8 mouse cellular contexts compared by ENCODE assay signal in the genomic region with DNA sequence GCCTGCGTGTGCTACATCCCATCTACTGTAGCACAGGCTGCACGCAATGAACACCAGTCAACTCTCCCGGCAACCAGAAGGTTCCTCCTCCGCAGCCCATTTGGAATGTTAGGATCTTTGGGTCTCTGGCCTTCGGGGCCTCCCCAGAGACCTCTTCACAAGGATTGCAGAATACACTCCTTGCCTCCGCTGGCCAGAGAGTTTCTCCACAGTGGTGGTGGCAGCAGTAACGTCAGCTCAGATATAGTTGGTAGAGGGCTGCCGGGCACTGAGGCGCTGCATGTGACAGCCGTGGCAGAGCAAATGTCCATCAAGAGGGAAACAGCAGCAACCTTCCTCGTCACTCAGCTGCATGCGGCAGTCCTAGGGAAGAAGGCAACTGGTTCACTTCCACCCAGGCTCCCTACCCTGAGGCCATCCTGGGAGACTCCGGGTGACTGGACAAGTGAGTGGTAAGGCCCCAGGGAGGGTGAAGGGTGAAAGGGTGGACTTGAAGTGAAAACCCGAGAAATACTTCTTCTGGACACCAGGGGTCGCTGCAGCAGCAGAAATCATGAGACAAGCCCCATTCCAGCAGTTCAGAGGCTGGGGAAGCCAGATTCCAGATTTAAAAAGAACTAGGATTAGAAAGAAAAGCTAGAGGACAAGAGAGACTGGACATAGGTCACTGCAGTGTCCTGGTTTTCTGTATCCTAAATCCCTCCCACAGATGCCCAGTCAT. TPM values are rescaled to one million over a fixed set of nuclear protein-coding genes. Genes with fewer than 3 reads are reported as not detected.
A peak's percentile ranks its signal among the peaks of the same experiment; 100 is the strongest.
DNase-seq lines count a peak whose midpoint lies in the region; ATAC-seq and TF ChIP-seq lines count a peak whose summit lies in the region.

No protein-coding gene starts in this region.

- no peak overlapping the region for H3K4me2 ChIP-seq in midbrain, embryonic 15.5 days
- H3K4me2 ChIP-seq in forebrain, embryonic 15.5 days (replicated peaks): no peak overlapping the region

- DNase-seq in midbrain, embryonic 10.5 days (ENCODE audit: low spot score): peak; percentile 84
- DNase-seq in c-Kit-positive CD71-positive TER-119-negative erythroid progenitor cells, embryonic 14.5 days (ENCODE audit: low read depth): peak; percentile 57
- peak; percentile 45 for DNase-seq in heart, postnatal 25 days (ENCODE audit: low spot score)
- DNase-seq in left cerebral cortex, adult 2 months (ENCODE audit: extremely low spot score in 1 of 2, low spot score in 2 of 2): peak; percentile 66 to 71
- peak; percentile 39 to 55 for DNase-seq in spleen, postnatal 14 days (ENCODE audit: low spot score in 2 of 2)

- 0 out of 2 replicates have a peak overlapping the region, but pooled peaks have one; percentile 0 for H3K4me3 ChIP-seq in midbrain, embryonic 10.5 days
- no peak overlapping the region for H3K4me3 ChIP-seq in midbrain, embryonic 15.5 days
- no peak overlapping the region for H3K4me3 ChIP-seq in forebrain, embryonic 15.5 days
- H3K4me3 ChIP-seq in left cerebral cortex, adult 2 months: no peak overlapping the region

- peak; percentile 91 for TF ChIP-seq CTCF in left cerebral cortex, adult 2 months (IDR thresholded peaks at IDR 0.05)

- intact Hi-C loops in heart, postnatal 25 days (cut with DNase I): loop anchor here (1.0 to 5.0 kb wide), 2 partner anchors 72 to 128 kb away; a partner anchor contains a TSS
- intact Hi-C loops in left cerebral cortex, adult 2 months (cut with DNase I): loop anchor here (1.0 kb wide), 1 partner anchor 72 kb away; a partner anchor contains a TSS

- peaks cover 76% of the 10 kb centered on the region for H3K36me3 ChIP-seq in midbrain, embryonic 10.5 days
- no peaks in the 10 kb centered on the region for H3K36me3 ChIP-seq in midbrain, embryonic 15.5 days (replicated peaks)
- 0 out of 2 replicates have a peak, but pooled peaks cover 3% of the 10 kb centered on the region for H3K36me3 ChIP-seq in forebrain, embryonic 15.5 days

- ATAC-seq in midbrain, embryonic 15.5 days (replicated peaks): no peak
- peak; percentile 50 for ATAC-seq in forebrain, embryonic 15.5 days (replicated peaks)
- ATAC-seq in megakaryocyte-erythroid progenitor cell, adult 5-6 weeks (replicated peaks; ENCODE audit: low FRiP score, low TSS enrichment, poor library complexity, severe bottlenecking): peak; percentile 50; the same call in 1 of the 2 replicates

- H3K27ac ChIP-seq in midbrain, embryonic 10.5 days (replicated peaks): 0 out of 2 replicates have a peak overlapping the region, but pooled peaks have one; percentile 71
- no peak overlapping the region for H3K27ac ChIP-seq in midbrain, embryonic 15.5 days
- no peak overlapping the region for H3K27ac ChIP-seq in forebrain, embryonic 15.5 days (replicated peaks)
- no peak overlapping the region for H3K27ac ChIP-seq in left cerebral cortex, adult 2 months

- peaks cover 52% of the 10 kb centered on the region for H3K4me1 ChIP-seq in midbrain, embryonic 10.5 days
- H3K4me1 ChIP-seq in midbrain, embryonic 15.5 days: peaks cover 11% of the 10 kb centered on the region
- H3K4me1 ChIP-seq in forebrain, embryonic 15.5 days: peaks cover 23% of the 10 kb centered on the region

- no peaks in the 10 kb centered on the region for H3K9me3 ChIP-seq in midbrain, embryonic 10.5 days (replicated peaks)
- H3K9me3 ChIP-seq in midbrain, embryonic 15.5 days: no peaks in the 10 kb centered on the region
- no peaks in the 10 kb centered on the region for H3K9me3 ChIP-seq in forebrain, embryonic 15.5 days

- 76% methylated on average over 15 of the region's 15 CpGs for WGBS in midbrain, embryonic 10.5 days
- WGBS in midbrain, embryonic 15.5 days: 73% methylated on average over 15 of the region's 15 CpGs
- 75% methylated on average over 15 of the region's 15 CpGs for WGBS in forebrain, embryonic 15.5 days

- H3K9ac ChIP-seq in midbrain, embryonic 15.5 days: no peak overlapping the region
- no peak overlapping the region for H3K9ac ChIP-seq in forebrain, embryonic 15.5 days (replicated peaks)

- H3K27me3 ChIP-seq in midbrain, embryonic 10.5 days (ENCODE audit: low read depth, poor library complexity, severe bottlenecking): no peaks in the 10 kb centered on the region
- 0 out of 2 replicates have a peak, but pooled peaks cover 5% of the 10 kb centered on the region for H3K27me3 ChIP-seq in midbrain, embryonic 15.5 days (replicated peaks)
- no peaks in the 10 kb centered on the region for H3K27me3 ChIP-seq in forebrain, embryonic 15.5 days

RNA-seq across cellular contexts. Expression of a gene that starts 8.5 kb away (rescaled TPM):
- 66.6 and 88.8 TPM in 2 replicates for polyA plus RNA-seq in midbrain, embryonic 10.5 days (2016; fragmentation: Nextera tagmentation; extraction: Ambion mirVana)
- polyA plus RNA-seq in midbrain, embryonic 15.5 days (2015; fragmentation: Nextera tagmentation; extraction: Ambion mirVana): 8.7 and 11.2 TPM in 2 replicates
- polyA plus RNA-seq in forebrain, embryonic 15.5 days (2015; fragmentation: Nextera tagmentation; extraction: Ambion mirVana): 11.1 and 13.1 TPM in 2 replicates
- 1 to 10 TPM; 6.0 to 6.5 TPM for total RNA-seq in heart, postnatal 25 days (2021)
- total RNA-seq in left cerebral cortex, adult 2 months (2021): 1 to 10 TPM; 1.3 to 2.8 TPM
- not detected in 2 replicates for total RNA-seq in megakaryocyte-erythroid progenitor cell, adult 5-6 weeks (2014; fragmentation: Nextera tagmentation)
- 0.19 and 0.80 TPM in 2 replicates for total RNA-seq in megakaryocyte-erythroid progenitor cell, adult 5-6 weeks (2017)

RNA-seq across cellular contexts. Expression of a gene that starts 14.4 kb away (rescaled TPM):
- polyA plus RNA-seq in midbrain, embryonic 10.5 days (2016; fragmentation: Nextera tagmentation; extraction: Ambion mirVana): 48.0 and 53.8 TPM in 2 replicates
- 14.2 and 14.8 TPM in 2 replicates for polyA plus RNA-seq in midbrain, embryonic 15.5 days (2015; fragmentation: Nextera tagmentation; extraction: Ambion mirVana)
- polyA plus RNA-seq in forebrain, embryonic 15.5 days (2015; fragmentation: Nextera tagmentation; extraction: Ambion mirVana): 29.6 and 31.6 TPM in 2 replicates
- 1 to 10 TPM; 3.2 to 3.6 TPM for total RNA-seq in heart, postnatal 25 days (2021)
- total RNA-seq in left cerebral cortex, adult 2 months (2021): 1 to 10 TPM; 2.2 to 2.7 TPM
- total RNA-seq in megakaryocyte-erythroid progenitor cell, adult 5-6 weeks (2014; fragmentation: Nextera tagmentation): 94.2 and 97.3 TPM in 2 replicates
- 60.5 and 68.2 TPM in 2 replicates for total RNA-seq in megakaryocyte-erythroid progenitor cell, adult 5-6 weeks (2017)

RNA-seq across cellular contexts. Expression of a gene that starts 36.9 kb away (rescaled TPM):
- polyA plus RNA-seq in midbrain, embryonic 10.5 days (2016; fragmentation: Nextera tagmentation; extraction: Ambion mirVana): 10.7 and 11.0 TPM in 2 replicates
- 6.7 and 9.0 TPM in 2 replicates for polyA plus RNA-seq in midbrain, embryonic 15.5 days (2015; fragmentation: Nextera tagmentation; extraction: Ambion mirVana)
- 8.0 and 8.9 TPM in 2 replicates for polyA plus RNA-seq in forebrain, embryonic 15.5 days (2015; fragmentation: Nextera tagmentation; extraction: Ambion mirVana)
- 1 to 10 TPM; 3.7 to 4.0 TPM for total RNA-seq in heart, postnatal 25 days (2021)
- 1 to 10 TPM; 8.3 to 9.0 TPM for total RNA-seq in left cerebral cortex, adult 2 months (2021)
- 6.2 and 12.7 TPM in 2 replicates for total RNA-seq in megakaryocyte-erythroid progenitor cell, adult 5-6 weeks (2014; fragmentation: Nextera tagmentation)
- 2.9 and 7.3 TPM in 2 replicates for total RNA-seq in megakaryocyte-erythroid progenitor cell, adult 5-6 weeks (2017)

RNA-seq across cellular contexts. Expression of a gene that starts 49.0 kb away (rescaled TPM):
- polyA plus RNA-seq in midbrain, embryonic 10.5 days (2016; fragmentation: Nextera tagmentation; extraction: Ambion mirVana): 470 and 478 TPM in 2 replicates
- 445 and 463 TPM in 2 replicates for polyA plus RNA-seq in midbrain, embryonic 15.5 days (2015; fragmentation: Nextera tagmentation; extraction: Ambion mirVana)
- 430 and 444 TPM in 2 replicates for polyA plus RNA-seq in forebrain, embryonic 15.5 days (2015; fragmentation: Nextera tagmentation; extraction: Ambion mirVana)
- total RNA-seq in heart, postnatal 25 days (2021): 100 to 1,000 TPM; 195 to 201 TPM
- total RNA-seq in left cerebral cortex, adult 2 months (2021): 100 to 1,000 TPM; 166 to 167 TPM
- total RNA-seq in megakaryocyte-erythroid progenitor cell, adult 5-6 weeks (2014; fragmentation: Nextera tagmentation): 221 and 258 TPM in 2 replicates
- total RNA-seq in megakaryocyte-erythroid progenitor cell, adult 5-6 weeks (2017): 39.5 and 75.5 TPM in 2 replicates

RNA-seq across cellular contexts. Expression of a gene that starts 51.5 kb away (rescaled TPM):
- polyA plus RNA-seq in midbrain, embryonic 10.5 days (2016; fragmentation: Nextera tagmentation; extraction: Ambion mirVana): 148 and 155 TPM in 2 replicates
- polyA plus RNA-seq in midbrain, embryonic 15.5 days (2015; fragmentation: Nextera tagmentation; extraction: Ambion mirVana): 99.8 and 102 TPM in 2 replicates
- polyA plus RNA-seq in forebrain, embryonic 15.5 days (2015; fragmentation: Nextera tagmentation; extraction: Ambion mirVana): 101 and 102 TPM in 2 replicates
- 10 to 100 TPM; 30.3 to 31.7 TPM for total RNA-seq in heart, postnatal 25 days (2021)
- 10 to 100 TPM; 46.5 to 48.3 TPM for total RNA-seq in left cerebral cortex, adult 2 months (2021)
- 73.8 and 87.5 TPM in 2 replicates for total RNA-seq in megakaryocyte-erythroid progenitor cell, adult 5-6 weeks (2014; fragmentation: Nextera tagmentation)
- total RNA-seq in megakaryocyte-erythroid progenitor cell, adult 5-6 weeks (2017): 71.5 and 77.3 TPM in 2 replicates

Comparison
In these comparisons a context has a peak if more than half of its experiments do, and no peak if none do; other contexts are left out.
1. RNA of a gene that starts 14.4 kb away (total RNA-seq): 60.5 to 97.3 TPM in megakaryocyte-erythroid progenitor cell, adult 5-6 weeks; 3.2 to 3.6 TPM in heart, postnatal 25 days and 2.2 to 2.7 TPM in left cerebral cortex, adult 2 months; every median in the first group is over 10 times any median in the second.
2. Peak in every context shown above with its lines, with median percentiles within 50 percentile points of each other: DNase-seq.